Mouse (Mus musculus) lung, embryonic 14.5 days (tissue): ENCODE measurements around the gene Nus1. TPM values are rescaled to one million over a fixed set of nuclear protein-coding genes. Genes with fewer than 3 reads are reported as not detected.

Source experiments
- ATAC-seq: fragments of 200-750 bp; cut with Nextera tagmentation; 2 replicates; pipeline ENCODE4 v1.8.0; 2017; ENCODE audit warnings: mild to moderate bottlenecking, moderate TSS enrichment, moderate library complexity; ENCODE audit not compliant: insufficient read depth
- DNase-seq: peaks from one replicate; pipeline ENCODE4 v3.0.0-alpha.2; 2015
- H3K27ac ChIP-seq: fragments of 300-500 bp; sonication (generic); 2 replicates; pipeline ENCODE4 v1.5.1; 2014; ENCODE audit warnings: low read depth, mild to moderate bottlenecking, moderate library complexity
- H3K27me3 ChIP-seq: fragments of 300-500 bp; sonication (generic); 2 replicates; pipeline ENCODE4 v1.6.1; 2014; ENCODE audit warnings: low read length, control low read depth; ENCODE audit not compliant: insufficient read depth
- H3K36me3 ChIP-seq: fragments of 300-500 bp; sonication (generic); 2 replicates; pipeline ENCODE4 v1.6.1; 2014; ENCODE audit warnings: control low read depth; ENCODE audit not compliant: insufficient read depth
- H3K4me1 ChIP-seq: fragments of 300-500 bp; sonication (generic); 2 replicates; pipeline ENCODE4 v1.6.1; 2014; ENCODE audit warnings: antibody characterized with exemption, control low read depth; ENCODE audit not compliant: insufficient read depth
- H3K4me2 ChIP-seq: fragments of 300-500 bp; sonication (generic); 2 replicates; pipeline ENCODE4 v1.6.1; 2014; ENCODE audit warnings: mild to moderate bottlenecking
- H3K4me3 ChIP-seq: fragments of 300-500 bp; sonication (generic); 2 replicates; pipeline ENCODE4 v1.5.1; 2014; ENCODE audit warnings: low read depth, low read length
- H3K9ac ChIP-seq: fragments of 300-500 bp; sonication (generic); 2 replicates; pipeline ENCODE4 v1.6.1; 2014
- H3K9me3 ChIP-seq: fragments of 300-500 bp; sonication (generic); 2 replicates; pipeline ENCODE4 v1.6.1; 2016; ENCODE audit warnings: low read depth, low read length, control low read depth
- CTCF ChIP-seq: IDR thresholded peaks from 2 replicates; pipeline ENCODE4 v1.5.1; 2016; ENCODE audit warnings: antibody characterized with exemption, low read depth
- WGBS: fragments of 180-500 bp; shearing (Covaris S2); extraction: QIAGEN DNeasy Blood & Tissue Kit; methylation state at CpG from one replicate; pipeline ENCODE4 v1.1.7; 2014; 5-methylcytosine and 5-hydroxymethylcytosine counted together
- polyA plus RNA-seq: library from polyadenylated mRNA; unstranded; fragments of >200 nt; fragmentation: Nextera tagmentation; extraction: Ambion mirVana; gene quantifications from 2 replicates; pipeline ENCODE4 v1.2.1, GENCODE M21; 2014

The Nus1 gene
- polyA plus RNA-seq, 1 experiment from 2014 or later: 13.1 TPM

DNA sequence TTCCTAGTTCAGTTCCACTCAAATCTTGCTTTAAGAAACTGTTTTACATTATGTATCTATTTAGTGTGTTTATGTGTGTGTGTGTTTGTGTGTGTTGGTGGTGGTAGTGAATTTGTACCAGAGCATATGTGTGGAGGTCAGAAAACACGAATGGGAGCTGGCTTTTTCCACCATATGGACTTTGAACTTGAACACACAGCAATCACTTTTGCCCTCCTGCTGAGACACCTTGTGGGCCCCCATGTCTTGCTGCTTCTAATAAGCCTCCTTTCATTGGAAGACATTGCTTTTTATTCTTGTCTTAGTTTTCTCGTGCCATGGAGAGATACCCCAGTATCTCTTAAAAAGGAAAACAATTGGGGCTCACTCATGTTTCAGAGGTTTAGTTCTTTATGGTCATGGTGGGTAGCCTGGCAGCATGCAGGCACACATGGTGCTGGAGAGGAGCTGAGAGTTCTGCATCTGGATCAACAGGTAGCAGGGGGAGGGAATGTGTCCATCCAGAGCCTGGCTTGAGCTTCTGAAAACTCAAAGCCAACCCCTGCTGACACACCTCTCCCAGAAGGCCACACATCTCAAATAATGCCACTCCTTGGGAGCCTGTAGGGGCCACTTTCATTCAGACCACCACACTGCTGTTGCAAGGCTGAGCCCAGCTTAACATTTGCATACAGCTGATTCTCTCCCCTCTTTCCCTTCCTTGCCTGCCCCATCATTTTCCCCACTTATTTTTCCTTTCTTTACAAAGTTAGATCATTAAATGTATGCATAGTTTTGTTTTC is 10.5 kb downstream of the Nus1 start:
- WGBS: 57% methylated on average over 2 of the region's 2 CpGs
- H3K36me3 ChIP-seq: peaks cover 26% of the 10 kb centered on the region

DNA sequence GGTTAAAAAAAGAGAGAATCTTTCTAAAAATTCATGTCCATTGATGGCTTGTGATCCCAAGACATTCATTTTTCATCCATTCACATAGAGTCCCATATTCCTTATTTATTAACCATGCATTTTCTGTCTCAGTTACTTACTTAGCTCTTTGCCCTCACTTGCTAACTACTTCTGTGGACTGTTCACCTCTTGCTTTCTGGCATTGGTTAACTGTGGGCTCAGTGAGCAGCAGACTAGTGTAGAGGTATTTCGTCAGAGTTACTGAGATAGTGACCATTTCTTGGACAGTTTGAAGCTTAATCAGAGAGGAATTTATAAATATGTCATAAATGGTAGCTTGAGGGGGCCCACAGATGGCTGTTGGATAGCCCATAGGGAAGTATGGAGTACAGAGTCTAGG is 13.6 kb downstream of the Nus1 start:
- DNase-seq (no peak), ATAC-seq (no peak)
- TF ChIP-seq CTCF: no peak
- no peaks in the 10 kb centered on the region for H3K9me3 ChIP-seq
- no peaks in the 10 kb centered on the region for H3K4me1 ChIP-seq
- H3K27ac ChIP-seq: no peak overlapping the region
- peaks cover 54% of the 10 kb centered on the region for H3K36me3 ChIP-seq
- H3K4me3 ChIP-seq: no peak overlapping the region
- no peak overlapping the region for H3K4me2 ChIP-seq
- WGBS: 84% methylated on average over 1 of the region's 1 CpGs
- no peak overlapping the region for H3K9ac ChIP-seq
- no peaks in the 10 kb centered on the region for H3K27me3 ChIP-seq

More for the DNA sequence above, 10.5 kb downstream of the Nus1 start:
- Histone ChIP-seq H3K4me3 (no peak overlapping the region), H3K27ac (no peak overlapping the region), H3K4me2 (no peak overlapping the region), H3K27me3 (no peaks in the 10 kb centered on the region), H3K4me1 (no peaks in the 10 kb centered on the region), H3K9me3 (no peaks in the 10 kb centered on the region), H3K9ac (no peak overlapping the region)
- DNase-seq (no peak), ATAC-seq (no peak)
- no peak for TF ChIP-seq CTCF

DNA sequence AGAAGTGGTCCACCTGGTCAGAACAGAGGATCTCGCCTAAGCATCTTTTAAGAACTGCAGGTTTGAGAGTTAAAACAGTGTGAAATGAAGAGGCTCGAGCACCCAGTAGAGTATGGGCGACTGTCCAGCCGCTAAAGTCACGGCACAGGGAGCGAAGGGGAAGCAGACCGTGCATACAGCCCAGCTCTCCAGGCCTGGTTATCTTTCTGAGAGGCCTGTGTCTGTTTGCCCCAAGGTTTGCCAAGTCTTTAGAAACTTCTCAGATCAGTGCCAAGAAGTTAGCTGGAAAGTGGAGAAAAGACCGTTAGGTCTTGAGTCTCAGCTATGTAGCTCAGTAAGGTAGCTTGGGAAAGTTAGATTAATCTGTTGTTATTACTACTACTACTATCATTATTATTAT is 17.5 kb downstream of the Nus1 start:
- Histone ChIP-seq H3K36me3 (peaks cover 78% of the 10 kb centered on the region), H3K4me3 (no peak overlapping the region)
- no peak for TF ChIP-seq CTCF

DNA sequence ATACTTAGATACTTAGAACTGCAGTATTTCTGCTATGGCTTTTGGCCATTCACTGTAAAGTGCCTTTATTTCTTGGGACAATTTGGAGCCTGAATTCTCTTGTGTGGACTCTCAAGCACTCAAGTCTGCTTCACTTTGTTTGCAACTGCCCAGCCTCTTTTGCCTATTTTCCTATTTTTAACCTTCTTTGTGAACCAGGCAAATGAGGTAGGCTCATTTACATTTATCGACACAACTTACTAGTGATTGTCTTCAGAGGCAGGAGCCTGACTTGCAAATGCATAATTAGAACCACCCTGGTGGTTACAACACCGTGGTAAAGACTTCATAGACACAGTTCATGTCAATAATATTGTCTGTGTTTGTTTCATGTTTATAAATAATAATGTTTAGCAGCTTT is 43.3 kb downstream of the Nus1 start:
- 73% methylated on average over 2 of the region's 2 CpGs for WGBS
- H3K9me3 ChIP-seq: no peaks in the 10 kb centered on the region
- no peak for ATAC-seq

More for the DNA sequence above, 17.5 kb downstream of the Nus1 start:
- Histone ChIP-seq H3K4me2 (no peak overlapping the region), H3K9ac (no peak overlapping the region), H3K27ac (no peak overlapping the region), H3K9me3 (no peaks in the 10 kb centered on the region), H3K4me1 (no peaks in the 10 kb centered on the region), H3K27me3 (no peaks in the 10 kb centered on the region)
- 94% methylated on average over 8 of the region's 8 CpGs for WGBS
- DNase-seq (no peak), ATAC-seq (no peak)

DNA sequence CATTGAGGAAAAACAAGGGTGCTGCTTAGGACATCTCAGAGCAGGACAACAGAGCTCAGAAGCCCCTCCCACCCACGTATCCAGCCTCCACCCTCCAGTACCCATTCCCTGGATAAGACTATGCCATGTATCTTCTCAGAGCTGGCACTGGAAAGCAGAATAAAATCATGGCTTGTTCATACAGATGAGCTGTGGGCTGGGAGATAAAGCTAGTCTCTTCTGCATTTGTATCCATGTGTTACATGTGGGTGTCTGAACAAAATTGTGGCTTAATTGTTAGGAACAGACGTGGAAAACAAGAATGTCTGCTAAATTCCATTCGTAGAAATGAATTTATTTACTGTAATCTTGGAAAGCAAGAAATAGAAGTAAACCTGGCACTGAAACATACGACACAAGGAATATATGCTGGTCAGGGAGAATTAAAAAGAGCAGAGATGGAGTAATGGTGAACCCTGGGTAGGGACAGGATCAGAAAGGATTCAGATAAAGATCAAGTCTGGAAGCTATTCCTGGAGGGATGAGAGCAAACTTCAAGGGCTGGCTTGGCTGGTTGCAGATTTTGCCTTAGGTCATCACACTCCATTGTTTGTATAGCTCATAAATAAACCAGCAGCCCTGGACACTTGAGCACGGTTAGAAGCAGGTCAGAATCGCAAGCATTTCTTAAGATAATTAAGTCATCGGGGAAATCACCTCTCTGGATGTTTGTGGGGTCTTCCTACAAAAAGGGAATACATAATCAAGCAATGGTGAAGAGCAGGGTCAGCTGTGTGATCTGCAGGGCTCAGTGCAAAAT is 46.8 kb downstream of the Nus1 start:
- DNase-seq: no peak
- Histone ChIP-seq H3K9me3 (no peaks in the 10 kb centered on the region), H3K9ac (no peak overlapping the region), H3K4me1 (no peaks in the 10 kb centered on the region), H3K4me3 (no peak overlapping the region), H3K36me3 (no peaks in the 10 kb centered on the region), H3K27ac (no peak overlapping the region), H3K27me3 (no peaks in the 10 kb centered on the region), H3K4me2 (no peak overlapping the region)
- no peak for TF ChIP-seq CTCF
- no peak for ATAC-seq
- 60% methylated on average over 7 of the region's 7 CpGs for WGBS

More for the DNA sequence above, 43.3 kb downstream of the Nus1 start:
- Histone ChIP-seq H3K4me3 (no peak overlapping the region), H3K36me3 (no peaks in the 10 kb centered on the region), H3K4me1 (no peaks in the 10 kb centered on the region), H3K9ac (no peak overlapping the region), H3K27me3 (no peaks in the 10 kb centered on the region), H3K27ac (no peak overlapping the region), H3K4me2 (no peak overlapping the region)
- DNase-seq: no peak
- TF ChIP-seq CTCF: no peak

DNA sequence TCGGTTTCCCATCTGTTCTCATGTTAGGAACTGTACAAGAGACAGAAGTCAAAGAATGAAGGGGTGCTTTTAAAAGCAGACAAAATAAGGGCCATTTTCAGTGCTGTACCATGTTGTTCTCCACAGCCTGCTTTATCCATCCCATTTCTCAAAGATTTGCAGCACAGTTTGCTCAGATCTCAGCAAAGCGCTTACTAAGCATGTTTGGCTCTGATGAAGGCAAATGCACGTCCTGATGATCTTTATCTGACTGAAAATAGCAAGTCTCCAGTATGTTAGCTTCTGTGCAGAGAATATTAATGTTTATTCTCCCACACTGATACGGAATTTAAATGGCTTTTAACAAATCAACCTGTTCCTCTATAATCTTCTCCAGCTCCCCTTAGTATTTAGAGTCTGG is 54.2 kb downstream of the Nus1 start:
- Histone ChIP-seq H3K36me3 (no peaks in the 10 kb centered on the region), H3K4me3 (no peak overlapping the region), H3K9ac (no peak overlapping the region), H3K4me1 (no peaks in the 10 kb centered on the region), H3K4me2 (no peak overlapping the region), H3K27me3 (no peaks in the 10 kb centered on the region), H3K9me3 (no peaks in the 10 kb centered on the region), H3K27ac (no peak overlapping the region)
- DNase-seq (no peak), ATAC-seq (no peak)
- 71% methylated on average over 4 of the region's 4 CpGs for WGBS
- TF ChIP-seq CTCF: no peak

Other genes with a start within 250 kb of the Nus1 start
- gene Ros1, start 222.3 kb upstream of the Nus1 start, polyA plus RNA-seq: 0.07 TPM in 2 replicates
- gene Dcbld1, start 183.9 kb upstream of the Nus1 start, polyA plus RNA-seq: 23.4 and 24.5 TPM in 2 replicates
- not detected in 2 replicates for gene Gm26741, start 58.8 kb upstream of the Nus1 start, polyA plus RNA-seq
- gene Gopc, start 35.4 kb upstream of the Nus1 start, polyA plus RNA-seq: 19.5 and 22.6 TPM in 2 replicates
- gene Nepn, start 28.6 kb upstream of the Nus1 start, polyA plus RNA-seq: not detected in 2 replicates